Mouse (Mus musculus) liver, embryonic 16.5 days (tissue): ENCODE data around the gene Bcar3. TPM values are rescaled to one million over a fixed set of nuclear protein-coding genes. Genes with fewer than 3 reads are reported as not detected.
A peak's percentile ranks its signal among the peaks of the same experiment; 100 is the strongest.

ENCODE experiments used
- ATAC-seq: fragments of 200-750 bp; cut with Nextera tagmentation; 2 replicates; pipeline ENCODE4 v1.8.0; 2017; ENCODE audit warnings: low read depth, mild to moderate bottlenecking, moderate number of reproducible peaks, moderate library complexity
- H3K27ac ChIP-seq: fragments of 300-500 bp; sonication (generic); 2 replicates; pipeline ENCODE4 v1.5.1; 2014; ENCODE audit warnings: mild to moderate bottlenecking, low read length
- H3K27me3 ChIP-seq: fragments of 300-500 bp; sonication (generic); 2 replicates; pipeline ENCODE4 v1.6.1; 2014; ENCODE audit warnings: low read depth, low read length, mixed read lengths; ENCODE audit not compliant: control insufficient read depth, insufficient read depth
- H3K36me3 ChIP-seq: fragments of 300-500 bp; sonication (generic); 2 replicates; pipeline ENCODE4 v1.6.1; 2014; ENCODE audit warnings: mild to moderate bottlenecking; ENCODE audit not compliant: control insufficient read depth, insufficient read depth
- H3K4me1 ChIP-seq: fragments of 300-500 bp; sonication (generic); 2 replicates; pipeline ENCODE4 v1.6.1; 2014; ENCODE audit warnings: low read depth, low read length, mixed read lengths; ENCODE audit not compliant: control insufficient read depth
- H3K4me2 ChIP-seq: fragments of 300-500 bp; sonication (generic); 2 replicates; pipeline ENCODE4 v1.6.1; 2014; ENCODE audit warnings: low read depth, low read length, mixed read lengths
- H3K4me3 ChIP-seq: fragments of 300-500 bp; sonication (generic); 2 replicates; pipeline ENCODE4 v1.5.1; 2014; ENCODE audit warnings: low read depth, mild to moderate bottlenecking, low read length
- H3K9ac ChIP-seq: fragments of 300-500 bp; sonication (generic); 2 replicates; pipeline ENCODE4 v1.6.1; 2014; ENCODE audit warnings: low read depth, low read length
- H3K9me3 ChIP-seq: fragments of 300-500 bp; sonication (generic); replicated peaks from 2 replicates; pipeline ENCODE4 v1.6.1; 2016; ENCODE audit warnings: low read length; ENCODE audit not compliant: control insufficient read depth
- WGBS: fragments of 180-500 bp; shearing (Covaris S2); extraction: QIAGEN DNeasy Blood & Tissue Kit; methylation state at CpG from one replicate; pipeline ENCODE4 v1.1.7; 2014; ENCODE audit not compliant: insufficient replicate concordance; 5-methylcytosine and 5-hydroxymethylcytosine counted together
- polyA plus RNA-seq: library from polyadenylated mRNA; unstranded; fragments of >200 nt; fragmentation: Nextera tagmentation; extraction: Ambion mirVana; gene quantifications from 2 replicates; pipeline ENCODE4 v1.2.1, GENCODE M21; 2015

Bcar3 gene
- polyA plus RNA-seq, 1 experiment from 2014 or later, result 7.2 TPM

GRCm38 (mm10) chr3:122506343-122506916, 212.5 kb downstream of the Bcar3 start:
- Histone ChIP-seq H3K27ac (no peak overlapping the region), H3K27me3 (no peaks in the 10 kb centered on the region), H3K9me3 (no peaks in the 10 kb centered on the region), H3K4me2 (no peak overlapping the region), H3K36me3 (no peaks in the 10 kb centered on the region), H3K9ac (no peak overlapping the region), H3K4me3 (no peak overlapping the region), H3K4me1 (peaks cover 11% of the 10 kb centered on the region)
- 61% methylated on average over 10 of the region's 10 CpGs for WGBS
- ATAC-seq, result no peak

GRCm38 (mm10) chr3:122507826-122508225, 213.9 kb downstream of the Bcar3 start:
- no peak for ATAC-seq
- Histone ChIP-seq H3K9ac (no peak overlapping the region), H3K4me2 (no peak overlapping the region), H3K4me1 (peaks cover 11% of the 10 kb centered on the region), H3K9me3 (no peaks in the 10 kb centered on the region), H3K36me3 (no peaks in the 10 kb centered on the region), H3K4me3 (no peak overlapping the region), H3K27me3 (no peaks in the 10 kb centered on the region), H3K27ac (no peak overlapping the region)
- WGBS, result 80% methylated on average over 14 of the region's 14 CpGs

GRCm38 (mm10) chr3:122509084-122509483, 215.1 kb downstream of the Bcar3 start:
- 0 out of 2 replicates have a peak, but pooled peaks have one; percentile 20 for ATAC-seq
- Histone ChIP-seq H3K4me3 (no peak overlapping the region), H3K36me3 (no peaks in the 10 kb centered on the region), H3K9ac (no peak overlapping the region), H3K9me3 (no peaks in the 10 kb centered on the region), H3K27ac (peak overlapping the region; percentile 42; the same call in 1 of the 2 replicates), H3K27me3 (no peaks in the 10 kb centered on the region), H3K4me2 (no peak overlapping the region), H3K4me1 (peaks cover 11% of the 10 kb centered on the region)
- 29% methylated on average over 5 of the region's 5 CpGs for WGBS

- Histone ChIP-seq H3K4me2 (no peak overlapping the region), H3K4me1 (peaks cover 11% of the 10 kb centered on the region), H3K36me3 (no peaks in the 10 kb centered on the region), H3K9ac (no peak overlapping the region), H3K9me3 (no peaks in the 10 kb centered on the region), H3K27ac (peak overlapping the region; percentile 42), H3K4me3 (no peak overlapping the region), H3K27me3 (no peaks in the 10 kb centered on the region)
- WGBS, result 38% methylated on average over 11 of the region's 11 CpGs
- ATAC-seq, result peak; percentile 45
Observed at GRCm38 (mm10) chr3:122509534-122510239, 215.8 kb downstream of the Bcar3 start.

- WGBS, result 33% methylated on average over 14 of the region's 14 CpGs
Observed at GRCm38 (mm10) chr3:122510240-122510750, 216.4 kb downstream of the Bcar3 start.

GRCm38 (mm10) chr3:122510932-122511331, 217.0 kb downstream of the Bcar3 start:
- H3K27ac ChIP-seq, result peak overlapping the region; percentile 42
- WGBS, result 53% methylated on average over 10 of the region's 10 CpGs
- no peaks in the 10 kb centered on the region for H3K27me3 ChIP-seq
- no peak overlapping the region for H3K4me3 ChIP-seq
- no peaks in the 10 kb centered on the region for H3K9me3 ChIP-seq
- no peak overlapping the region for H3K4me2 ChIP-seq
- H3K36me3 ChIP-seq, result no peaks in the 10 kb centered on the region
- no peak overlapping the region for H3K9ac ChIP-seq
- ATAC-seq, result no peak
- peaks cover 11% of the 10 kb centered on the region for H3K4me1 ChIP-seq

More at GRCm38 (mm10) chr3:122510240-122510750, 216.4 kb downstream of the Bcar3 start:
- Histone ChIP-seq H3K9ac (no peak overlapping the region), H3K4me3 (no peak overlapping the region), H3K36me3 (no peaks in the 10 kb centered on the region), H3K4me2 (no peak overlapping the region), H3K9me3 (no peaks in the 10 kb centered on the region), H3K27me3 (no peaks in the 10 kb centered on the region), H3K4me1 (peaks cover 11% of the 10 kb centered on the region), H3K27ac (peak overlapping the region; percentile 42)
- peak; percentile 45 for ATAC-seq

GRCm38 (mm10) chr3:122511721-122512619, 218.0 kb downstream of the Bcar3 start:
- Histone ChIP-seq H3K4me1 (peaks cover 11% of the 10 kb centered on the region), H3K4me3 (no peak overlapping the region), H3K4me2 (no peak overlapping the region), H3K9ac (no peak overlapping the region), H3K27me3 (no peaks in the 10 kb centered on the region), H3K9me3 (no peaks in the 10 kb centered on the region), H3K27ac (peak overlapping the region; percentile 42), H3K36me3 (no peaks in the 10 kb centered on the region)
- no peak for ATAC-seq
- 53% methylated on average over 14 of the region's 14 CpGs for WGBS

GRCm38 (mm10) chr3:122512725-122513375, 218.9 kb downstream of the Bcar3 start:
- no peak overlapping the region for H3K4me2 ChIP-seq
- H3K9ac ChIP-seq, result no peak overlapping the region
- H3K4me1 ChIP-seq, result peaks cover 11% of the 10 kb centered on the region
- H3K4me3 ChIP-seq, result no peak overlapping the region
- H3K27me3 ChIP-seq, result no peaks in the 10 kb centered on the region
- H3K27ac ChIP-seq, result peak overlapping the region; percentile 38
- no peaks in the 10 kb centered on the region for H3K36me3 ChIP-seq
- peak; percentile 53 for ATAC-seq
- no peaks in the 10 kb centered on the region for H3K9me3 ChIP-seq
- WGBS, result 64% methylated on average over 16 of the region's 16 CpGs
